ENCODE assay signal across 8 mouse cellular contexts in the genomic region with DNA sequence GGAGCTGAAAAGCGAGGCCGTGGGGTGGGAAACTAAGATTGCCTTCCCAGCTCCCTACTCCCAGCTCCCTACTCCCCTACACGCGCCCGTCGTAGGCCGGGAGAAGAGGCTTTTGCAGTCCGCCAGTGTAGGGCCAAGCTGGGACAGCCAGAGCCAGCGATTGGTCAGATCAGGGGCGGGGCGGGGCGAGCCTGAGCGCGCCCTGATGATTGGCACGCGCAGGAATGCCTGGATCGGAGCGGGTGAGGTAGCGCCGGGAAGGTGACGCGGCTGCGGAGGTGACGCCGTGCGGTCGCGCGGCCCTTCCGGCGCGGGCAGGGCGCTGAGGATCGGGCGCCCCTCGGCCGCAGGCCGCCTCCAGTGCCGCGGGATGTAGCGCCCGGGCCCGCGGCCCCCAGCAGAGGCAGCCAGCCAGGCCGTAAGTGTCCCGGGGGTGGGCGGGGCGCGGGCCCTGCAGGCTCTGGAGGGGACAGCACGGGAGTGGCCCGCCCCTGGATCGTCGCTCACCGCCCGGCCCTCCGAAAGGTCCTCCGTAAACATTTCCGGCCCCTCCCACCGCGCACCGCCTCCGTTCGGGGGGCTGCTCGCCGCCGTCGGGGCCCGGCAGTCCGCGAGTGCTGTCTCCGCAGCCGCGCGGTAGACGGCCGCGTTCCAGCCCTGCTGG. TPM values are rescaled to one million over a fixed set of nuclear protein-coding genes. Genes with fewer than 3 reads are reported as not detected.
DNase-seq lines count a peak whose midpoint lies in the region; ATAC-seq and TF ChIP-seq lines count a peak whose summit lies in the region.

A gene (plus strand): TSS at position 211 of the 664 bp plus-strand sequence.

- H3K4me1 ChIP-seq in G1E (ENCODE audit: insufficient read depth, low read depth, low read length): peaks cover 58% of the 10 kb centered on the region
- H3K4me1 ChIP-seq in forebrain, embryonic 16.5 days (replicated peaks; ENCODE audit: control insufficient read depth, insufficient read depth, low read length): peaks cover 44% of the 10 kb centered on the region
- H3K4me1 ChIP-seq in lung, embryonic 14.5 days (ENCODE audit: insufficient read depth): peaks cover 16% of the 10 kb centered on the region; the same call in 1 of the 2 replicates
- peaks cover 4% of the 10 kb centered on the region for H3K4me1 ChIP-seq in olfactory bulb, adult 2 months (ENCODE audit: control insufficient read depth, insufficient read depth, low read length)
- peaks cover 9% of the 10 kb centered on the region for H3K4me1 ChIP-seq in thymus, adult 2 months (replicated peaks; ENCODE audit: control insufficient read depth, insufficient read depth, low read length)

- peak; percentile 96 for DNase-seq in G1E (ENCODE audit: low spot score)
- DNase-seq in cerebellum, adult 18-20 months: peak; percentile 98 to 99
- peak; percentile 92 to 95 for DNase-seq in heart, postnatal 36 days
- peak; percentile 97 to 98 for DNase-seq in layer of hippocampus, adult 2 months (ENCODE audit: low spot score in 2 of 2)
- peak; percentile 96 for DNase-seq in lung, embryonic 14.5 days
- peak; percentile 96 for DNase-seq in thymus, adult 2 months

- peak within 1 kb of the TSS; percentile 91 for H3K27ac ChIP-seq in forebrain, embryonic 16.5 days (ENCODE audit: low read length)
- peak within 1 kb of the TSS; percentile 96 for H3K27ac ChIP-seq in layer of hippocampus, adult 2 months
- H3K27ac ChIP-seq in lung, embryonic 14.5 days (ENCODE audit: low read depth): peak within 1 kb of the TSS; percentile 96
- peak within 1 kb of the TSS; percentile 50 for H3K27ac ChIP-seq in olfactory bulb, adult 2 months (ENCODE audit: insufficient read depth, low read depth, low read length)
- H3K27ac ChIP-seq in thymus, adult 2 months (ENCODE audit: control insufficient read depth, insufficient read depth, low read length): no peak within 1 kb of the TSS

- peak; percentile 98 for ATAC-seq in G1E (ENCODE audit: extremely low read depth, insufficient number of reproducible peaks, low FRiP score, poor library complexity, severe bottlenecking)
- peak; percentile 100 for ATAC-seq in forebrain, embryonic 16.5 days
- ATAC-seq in lung, embryonic 14.5 days (ENCODE audit: insufficient read depth): peak; percentile 100

- H3K27me3 ChIP-seq in G1E (ENCODE audit: insufficient read depth, low read length): no peaks in the 10 kb centered on the region
- no peaks in the 10 kb centered on the region for H3K27me3 ChIP-seq in forebrain, embryonic 16.5 days (replicated peaks; ENCODE audit: control insufficient read depth, insufficient read depth, low read length)
- H3K27me3 ChIP-seq in lung, embryonic 14.5 days (ENCODE audit: insufficient read depth, low read length): no peaks in the 10 kb centered on the region
- H3K27me3 ChIP-seq in thymus, adult 2 months (ENCODE audit: control insufficient read depth, insufficient read depth, low read length): no peaks in the 10 kb centered on the region

- WGBS in forebrain, embryonic 16.5 days: under 1% methylated on average over 75 of the region's 77 CpGs
- under 1% methylated on average over 74 of the region's 77 CpGs for WGBS in lung, embryonic 14.5 days
- WGBS in olfactory bulb, adult 2 months: under 1% methylated on average over 77 of the region's 77 CpGs
- under 1% methylated on average over 70 of the region's 77 CpGs for WGBS in thymus, adult 2 months

- peaks cover 65% of the 10 kb centered on the region for H3K36me3 ChIP-seq in G1E (replicated peaks)
- no peaks in the 10 kb centered on the region; the same call in 1 of the 2 replicates for H3K36me3 ChIP-seq in forebrain, embryonic 16.5 days (ENCODE audit: control insufficient read depth, insufficient read depth)
- peaks cover 11% of the 10 kb centered on the region for H3K36me3 ChIP-seq in lung, embryonic 14.5 days (ENCODE audit: insufficient read depth)
- no peaks in the 10 kb centered on the region for H3K36me3 ChIP-seq in thymus, adult 2 months (ENCODE audit: control insufficient read depth, insufficient read depth, low read length)

- no peak for TF ChIP-seq CTCF in G1E (IDR thresholded peaks at IDR 0.05; ENCODE audit: low read depth, low read length)
- peak; percentile 10; the same call in 1 of the 2 replicates for TF ChIP-seq CTCF in layer of hippocampus, adult 2 months (conservative IDR thresholded peaks at IDR 0.05)
- no peak for TF ChIP-seq CTCF in lung, embryonic 14.5 days (IDR thresholded peaks at IDR 0.05; ENCODE audit: low read depth)
- no peak for TF ChIP-seq CTCF in olfactory bulb, adult 2 months (IDR thresholded peaks at IDR 0.05; ENCODE audit: insufficient read depth, low read depth, low read length)
- TF ChIP-seq CTCF in thymus, adult 2 months (IDR thresholded peaks at IDR 0.05; ENCODE audit: borderline replicate concordance, control insufficient read depth, extremely low read depth, insufficient read depth, low read length, poor library complexity): peak; percentile 12; the same call in 1 of the 2 replicates

- no peaks in the 10 kb centered on the region for H3K9me3 ChIP-seq in G1E (replicated peaks)
- H3K9me3 ChIP-seq in forebrain, embryonic 16.5 days (ENCODE audit: control insufficient read depth, low read length): no peaks in the 10 kb centered on the region
- H3K9me3 ChIP-seq in lung, embryonic 14.5 days (ENCODE audit: low read depth, low read length): no peaks in the 10 kb centered on the region

- H3K4me2 ChIP-seq in forebrain, embryonic 16.5 days (ENCODE audit: low read length): peak within 1 kb of the TSS; percentile 71
- H3K4me2 ChIP-seq in lung, embryonic 14.5 days: peak within 1 kb of the TSS; percentile 87

- H3K4me3 ChIP-seq in G1E (ENCODE audit: low read depth, low read length): peak within 1 kb of the TSS; percentile 82
- peak within 1 kb of the TSS; percentile 88 for H3K4me3 ChIP-seq in forebrain, embryonic 16.5 days (replicated peaks; ENCODE audit: low read length)
- H3K4me3 ChIP-seq in layer of hippocampus, adult 2 months: peak within 1 kb of the TSS; percentile 79
- peak within 1 kb of the TSS; percentile 83 for H3K4me3 ChIP-seq in lung, embryonic 14.5 days (ENCODE audit: low read depth, low read length)
- peak within 1 kb of the TSS; percentile 89 for H3K4me3 ChIP-seq in olfactory bulb, adult 2 months (ENCODE audit: insufficient read depth, low read depth, low read length)
- peak within 1 kb of the TSS; percentile 61 for H3K4me3 ChIP-seq in thymus, adult 2 months (ENCODE audit: control insufficient read depth, insufficient read depth, low read length)

- peak within 1 kb of the TSS; percentile 88 for H3K9ac ChIP-seq in forebrain, embryonic 16.5 days (replicated peaks; ENCODE audit: low read depth, low read length)
- H3K9ac ChIP-seq in lung, embryonic 14.5 days: peak within 1 kb of the TSS; percentile 89

- intact Hi-C loops in heart, postnatal 36 days (cut with DNase I): loop anchor here (2.0 to 5.0 kb wide), 3 partner anchors 33 to 77 kb away; a partner anchor contains a TSS

- TF ChIP-seq POLR2A in olfactory bulb, adult 2 months (IDR thresholded peaks at IDR 0.05; ENCODE audit: insufficient read depth, low read depth, low read length): peak; percentile 51
- peak; percentile 65 for TF ChIP-seq POLR2A in thymus, adult 2 months (IDR thresholded peaks at IDR 0.05; ENCODE audit: control insufficient read depth, extremely low read depth, insufficient read depth, low read length, poor library complexity)

RNA-seq across cellular contexts. Expression of the gene that starts here (rescaled TPM):
- total RNA-seq in G1E (2014; fragmentation: Nextera tagmentation): 154 and 168 TPM in 2 replicates
- total RNA-seq in G1E (2017): 82.0 and 88.8 TPM in 2 replicates
- 97.2 and 129 TPM in 2 replicates for polyA plus RNA-seq in G1E (2012)
- polyA plus RNA-seq in forebrain, embryonic 16.5 days (2015; fragmentation: Nextera tagmentation; extraction: Ambion mirVana): 63.9 and 65.5 TPM in 2 replicates
- 100 to 1,000 TPM; 137 to 143 TPM for total RNA-seq in heart, postnatal 36 days (2021)
- total RNA-seq in layer of hippocampus, adult 2 months (2021): 10 to 100 TPM; 53.1 to 55.2 TPM
- 83.9 and 86.8 TPM in 2 replicates for polyA plus RNA-seq in lung, embryonic 14.5 days (2014; fragmentation: Nextera tagmentation; extraction: Ambion mirVana)
- not detected in 2 replicates for polyA plus RNA-seq in olfactory bulb, adult 2 months (2012; ENCODE audit: insufficient read depth, insufficient read length, low replicate concordance, missing spikeins)
- polyA plus RNA-seq in thymus, adult 2 months (2012; rRNA removed): 92.2 and 94.0 TPM in 2 replicates

Comparison
In these comparisons a context has a peak if more than half of its experiments do, and no peak if none do; other contexts are left out.
1. CTCF ChIP-seq: peak in layer of hippocampus, adult 2 months (single experiment) and thymus, adult 2 months (single experiment); none in G1E (single experiment), lung, embryonic 14.5 days (single experiment) and olfactory bulb, adult 2 months (single experiment).
2. Peak in every context shown above with its lines, with median percentiles within 50 percentile points of each other: ATAC-seq, DNase-seq and H3K4me3 ChIP-seq.